Comparison of ENCODE assay signal across 9 mouse cellular contexts in genomic region chr15:81008689-81009123, GRCm38 (mm10). TPM values are rescaled to one million over a fixed set of nuclear protein-coding genes. Genes with fewer than 3 reads are reported as not detected.
DNase-seq lines count a peak whose midpoint lies in the region; TF ChIP-seq lines count a peak whose summit lies in the region.
"Had no signal": no experiment of that assay in that cellular context is flagged by ENCODE, and none has a peak within 500 bp of the region (broad histone marks: within the 10 kb centered on the region; RNA-seq: fewer than 3 reads in every experiment).

No protein-coding gene starts in this region.

- H3K36me3 ChIP-seq in heart, adult 2 months (ENCODE audit: control insufficient read depth, insufficient read depth, low read length) = no peaks in the 10 kb centered on the region
- no peaks in the 10 kb centered on the region for H3K36me3 ChIP-seq in testis, adult 2 months (ENCODE audit: control insufficient read depth, insufficient read depth, low read length)

- H3K79me2 ChIP-seq in heart, adult 2 months (replicated peaks; ENCODE audit: control insufficient read depth, insufficient read depth, low read length) = no peaks in the 10 kb centered on the region

- no peak overlapping the region for H3K4me3 ChIP-seq in heart, adult 2 months
- no peak overlapping the region for H3K4me3 ChIP-seq in testis, adult 2 months (ENCODE audit: control insufficient read depth, low read depth, low read length)
- H3K4me3 ChIP-seq: lung, embryonic 15.5 days had no signal

- intact Hi-C loops in heart, adult 2 months (cut with DNase I) = no loop called here

- H3K27me3 ChIP-seq in heart, adult 2 months (ENCODE audit: control insufficient read depth, insufficient read depth, low read length) = no peaks in the 10 kb centered on the region
- no peaks in the 10 kb centered on the region for H3K27me3 ChIP-seq in testis, adult 2 months (ENCODE audit: control insufficient read depth, insufficient read depth, low read length)
- H3K27me3 ChIP-seq: lung, embryonic 15.5 days had no signal

- DNase-seq in heart, adult 2 months = no peak
- no peak for DNase-seq in heart, adult 8-10 months (ENCODE audit: low spot score)
- DNase-seq in testis, postnatal 14 days (ENCODE audit: low spot score) = no peak
- peak; percentile 55 for DNase-seq in induced T-regulatory cell, adult 2 months (ENCODE audit: low read depth)
- peak; percentile 36 for DNase-seq in testis, postnatal 10 days (ENCODE audit: low spot score)
- no peak for DNase-seq in urinary bladder, postnatal 14 days (ENCODE audit: low spot score)
- no peak for DNase-seq in gastrocnemius, adult 18-20 months (ENCODE audit: low spot score)

- WGBS in heart, adult 2 months = 73% methylated on average over 10 of the region's 10 CpGs

- TF ChIP-seq EP300 in heart, adult 2 months (IDR thresholded peaks at IDR 0.05; ENCODE audit: insufficient read depth, low read depth, low read length) = no peak

- H3K9ac ChIP-seq in heart, adult 2 months (ENCODE audit: low read depth, low read length) = no peak overlapping the region
- H3K9ac ChIP-seq: lung, embryonic 15.5 days had no signal

- peak; percentile 47 for TF ChIP-seq CTCF in heart, adult 2 months (IDR thresholded peaks at IDR 0.05)
- TF ChIP-seq CTCF in testis, adult 2 months (IDR thresholded peaks at IDR 0.05; ENCODE audit: control insufficient read depth, insufficient read depth, insufficient replicate concordance, low read depth, low read length) = peak; percentile 22; the same call in 1 of the 2 replicates

- H3K27ac ChIP-seq in heart, adult 2 months = no peak overlapping the region
- H3K27ac ChIP-seq in testis, adult 2 months (ENCODE audit: control insufficient read depth, insufficient read depth, low read depth, low read length) = no peak overlapping the region
- H3K27ac ChIP-seq: lung, embryonic 15.5 days had no signal

- no peak for TF ChIP-seq POLR2A in heart, adult 2 months (IDR thresholded peaks at IDR 0.05; ENCODE audit: insufficient read depth, low read depth, low read length)
- no peak for TF ChIP-seq POLR2A in testis, adult 2 months (IDR thresholded peaks at IDR 0.05; ENCODE audit: control insufficient read depth, low read depth, low read length)

- H3K4me1 ChIP-seq in heart, adult 2 months (ENCODE audit: control insufficient read depth, insufficient read depth, low read length) = no peaks in the 10 kb centered on the region
- no peaks in the 10 kb centered on the region for H3K4me1 ChIP-seq in testis, adult 2 months (ENCODE audit: control insufficient read depth, insufficient read depth, low read length)
- H3K4me1 ChIP-seq: lung, embryonic 15.5 days had no signal

RNA-seq across cellular contexts. Expression of gene Sgsm3, which starts 31.1 kb away (rescaled TPM):
- total RNA-seq in heart, adult 2 months (2021) = 10 to 100 TPM; 14.0 to 16.2 TPM
- 14.2 and 16.0 TPM in 2 replicates for polyA plus RNA-seq in heart, adult 2 months (2012; rRNA removed)
- total RNA-seq in heart, adult 8-10 months (2022) = 10 to 100 TPM; 11.0 to 14.6 (median 11.7) TPM
- 79.5 and 101 TPM in 2 replicates for polyA plus RNA-seq in testis, adult 2 months (2012; rRNA removed)
- 10 to 100 TPM; 17.3 to 19.2 TPM for total RNA-seq in gastrocnemius, adult 18-20 months (2021)

Comparison
In these comparisons a context has a peak if more than half of its experiments do, and no peak if none do; other contexts are left out.
1. DNase-seq: peak in induced T-regulatory cell, adult 2 months (single experiment) and testis, postnatal 10 days (single experiment); none in heart, adult 2 months (0 of 2), heart, adult 8-10 months (single experiment), testis, postnatal 14 days (single experiment), urinary bladder, postnatal 14 days (single experiment) and gastrocnemius, adult 18-20 months (single experiment).